Mouse (Mus musculus): ENCODE measurements around the gene Tbc1d9.
A peak's percentile ranks its signal among the peaks of the same experiment; 100 is the strongest.
"Not testable (repeated sequence)": the region's sequence is repeated elsewhere in the genome, so short reads cannot be mapped to it uniquely, and the experiment has no call there.

Tbc1d9 gene

GRCm38 (mm10) chr8:83233099-83233498 lies 67.9 kb downstream of the Tbc1d9 start:
- no peak for DNase-seq (ENCODE audit: low spot score)

- no peak for DNase-seq (ENCODE audit: low spot score)
Measured at GRCm38 (mm10) chr8:83239341-83239740, 74.2 kb downstream of the Tbc1d9 start.

GRCm38 (mm10) chr8:83244151-83244550 lies 79.0 kb downstream of the Tbc1d9 start:
- peak; percentile 35 for DNase-seq (ENCODE audit: low spot score)

GRCm38 (mm10) chr8:83250858-83251257 lies 85.7 kb downstream of the Tbc1d9 start:
- DNase-seq (ENCODE audit: low spot score) = no peak

GRCm38 (mm10) chr8:83251362-83252246 lies 86.5 kb downstream of the Tbc1d9 start:
- DNase-seq (ENCODE audit: low spot score) = no peak

GRCm38 (mm10) chr8:83252791-83253190 lies 87.6 kb downstream of the Tbc1d9 start:
- DNase-seq (ENCODE audit: low spot score) = no peak

- DNase-seq (ENCODE audit: low spot score) = no peak
Measured at GRCm38 (mm10) chr8:83257631-83258030, 92.5 kb downstream of the Tbc1d9 start.

- DNase-seq (ENCODE audit: low spot score) = peak; percentile 36
Measured at GRCm38 (mm10) chr8:83260418-83261215, 95.5 kb downstream of the Tbc1d9 start.

GRCm38 (mm10) chr8:83271172-83271571 lies 106.0 kb downstream of the Tbc1d9 start:
- no peak for DNase-seq (ENCODE audit: low spot score)

GRCm38 (mm10) chr8:83272464-83272863 lies 107.3 kb downstream of the Tbc1d9 start:
- DNase-seq (ENCODE audit: low spot score) = no peak

- DNase-seq (ENCODE audit: low spot score) = no peak
Measured at GRCm38 (mm10) chr8:83274470-83274869, 109.3 kb downstream of the Tbc1d9 start.

GRCm38 (mm10) chr8:83278431-83278830 lies 113.3 kb downstream of the Tbc1d9 start:
- no peak for DNase-seq (ENCODE audit: low spot score)

GRCm38 (mm10) chr8:83285391-83285790 lies 120.2 kb downstream of the Tbc1d9 start:
- DNase-seq (ENCODE audit: low spot score) = no peak

GRCm38 (mm10) chr8:83290176-83290575 lies 125.0 kb downstream of the Tbc1d9 start, which contains the start of gene Ucp1:
Ucp1 (plus strand) TSS chr8:83290352.
- no peak for DNase-seq (ENCODE audit: low spot score)

GRCm38 (mm10) chr8:83297375-83297774 lies 132.2 kb downstream of the Tbc1d9 start:
- DNase-seq (ENCODE audit: low spot score) = no peak

- DNase-seq (ENCODE audit: low spot score) = no peak
Measured at GRCm38 (mm10) chr8:83300135-83300534, 135.0 kb downstream of the Tbc1d9 start.

- no peak for DNase-seq (ENCODE audit: low spot score)
Measured at GRCm38 (mm10) chr8:83304946-83305345, 139.8 kb downstream of the Tbc1d9 start.

- DNase-seq (ENCODE audit: low spot score) = no peak
Measured at GRCm38 (mm10) chr8:83309836-83310235, 144.7 kb downstream of the Tbc1d9 start.

GRCm38 (mm10) chr8:83315084-83315483 lies 149.9 kb downstream of the Tbc1d9 start:
- DNase-seq (ENCODE audit: low spot score) = not testable (repeated sequence)

GRCm38 (mm10) chr8:83315691-83316090 lies 150.5 kb downstream of the Tbc1d9 start:
- DNase-seq (ENCODE audit: low spot score) = no peak

GRCm38 (mm10) chr8:83320543-83320942 lies 155.4 kb downstream of the Tbc1d9 start:
- no peak for DNase-seq (ENCODE audit: low spot score)

- no peak for DNase-seq (ENCODE audit: low spot score)
Measured at GRCm38 (mm10) chr8:83322374-83322773, 157.2 kb downstream of the Tbc1d9 start.

Measured in layer of hippocampus, adult 9-10 months (tissue).